Mouse (Mus musculus): ENCODE results near the gene H2-Oa.
A peak's percentile ranks its signal among the peaks of the same experiment; 100 is the strongest.

Gene H2-Oa

GRCm38 (mm10) chr17:34102831-34103230 lies 10.7 kb downstream of the H2-Oa start:
- no peak for DNase-seq

- no peak for DNase-seq
These were observed 12.7 kb downstream of the H2-Oa start for GRCm38 (mm10) chr17:34104804-34105203.

DNA sequence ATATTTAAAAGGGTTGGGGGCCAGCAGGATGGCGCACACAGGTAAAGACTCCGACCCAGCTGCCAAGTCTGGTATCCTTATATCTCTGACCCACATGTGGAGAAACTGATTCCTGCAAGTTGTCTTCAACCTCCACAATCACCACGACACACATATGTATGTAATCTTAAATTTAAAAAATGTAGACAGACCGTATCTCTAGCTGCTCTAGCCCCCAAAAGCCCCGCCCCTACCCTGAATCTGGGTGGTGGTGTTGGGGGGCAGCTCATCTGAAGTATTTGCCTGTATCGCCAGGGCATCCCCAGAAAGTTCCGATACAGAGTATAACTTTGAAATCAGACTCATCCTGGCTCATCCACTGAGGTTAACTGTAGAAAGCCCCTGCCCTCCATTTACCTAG lies 14.4 kb downstream of the H2-Oa start:
- no peak for DNase-seq

GRCm38 (mm10) chr17:34107109-34107867 lies 15.1 kb downstream of the H2-Oa start:
- no peak for DNase-seq

DNA sequence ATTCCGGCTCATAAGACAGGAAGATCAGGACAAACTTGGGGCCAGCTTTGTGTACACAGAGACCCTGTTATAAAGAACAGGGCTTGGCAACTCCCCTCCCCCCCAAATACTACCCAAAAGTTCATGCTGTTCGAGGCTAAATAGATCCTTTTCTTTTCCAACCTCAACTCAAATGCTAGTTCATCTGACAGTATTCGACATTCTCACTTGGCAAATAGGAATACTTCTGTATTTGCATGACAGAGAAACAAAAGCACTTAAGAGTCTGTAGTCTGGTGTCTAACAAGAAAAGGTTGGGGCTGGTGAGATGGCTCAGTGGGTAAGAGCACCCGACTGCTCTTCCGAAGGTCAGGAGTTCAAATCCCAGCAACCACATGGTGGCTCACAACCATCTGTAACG lies 16.3 kb downstream of the H2-Oa start:
- no peak for DNase-seq

GRCm38 (mm10) chr17:34109038-34109805 lies 17.1 kb downstream of the H2-Oa start:
- DNase-seq, result peak; percentile 58 to 60

GRCm38 (mm10) chr17:34109806-34110195 lies 17.7 kb downstream of the H2-Oa start:
- DNase-seq, result no peak

DNA sequence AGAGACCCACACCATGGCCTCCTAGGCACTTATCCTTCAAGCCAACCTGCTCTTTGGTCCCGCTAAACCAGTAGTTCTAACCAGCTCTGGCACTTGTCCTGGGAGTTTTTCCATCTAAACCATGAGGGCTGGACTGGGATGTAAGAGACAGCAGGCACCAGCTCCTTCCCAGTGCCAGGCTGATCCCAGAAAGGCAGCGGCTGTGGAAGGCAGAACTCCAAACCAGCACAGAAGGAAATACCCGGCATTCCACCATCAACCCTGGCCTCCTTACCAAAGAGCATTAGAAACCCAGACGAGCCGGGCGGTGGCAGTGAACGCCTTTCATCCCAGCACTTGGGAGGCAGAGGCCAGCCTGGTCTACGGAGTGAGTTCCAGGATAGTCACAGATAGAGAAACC lies 18.2 kb downstream of the H2-Oa start:
- no peak for DNase-seq

DNA sequence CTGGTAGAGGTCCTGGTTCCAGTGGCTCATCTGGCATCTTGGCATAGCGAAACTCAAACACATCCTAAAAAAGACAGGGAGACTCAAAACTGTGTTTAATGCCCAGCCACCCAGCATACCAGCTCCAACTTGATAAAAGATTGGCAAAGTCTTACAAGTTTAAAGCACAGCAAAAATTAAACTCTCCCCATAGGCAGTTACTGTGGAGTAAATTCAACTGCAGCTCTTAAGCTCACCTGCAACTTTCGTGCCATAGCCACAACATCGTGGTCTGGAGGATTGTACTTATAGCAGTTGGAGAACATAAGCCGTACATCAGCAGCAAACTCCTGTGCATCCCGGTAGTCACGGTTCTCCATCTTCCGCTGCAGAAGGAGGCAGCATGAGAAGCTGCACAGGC lies 22.0 kb downstream of the H2-Oa start:
- DNase-seq, result no peak

DNA sequence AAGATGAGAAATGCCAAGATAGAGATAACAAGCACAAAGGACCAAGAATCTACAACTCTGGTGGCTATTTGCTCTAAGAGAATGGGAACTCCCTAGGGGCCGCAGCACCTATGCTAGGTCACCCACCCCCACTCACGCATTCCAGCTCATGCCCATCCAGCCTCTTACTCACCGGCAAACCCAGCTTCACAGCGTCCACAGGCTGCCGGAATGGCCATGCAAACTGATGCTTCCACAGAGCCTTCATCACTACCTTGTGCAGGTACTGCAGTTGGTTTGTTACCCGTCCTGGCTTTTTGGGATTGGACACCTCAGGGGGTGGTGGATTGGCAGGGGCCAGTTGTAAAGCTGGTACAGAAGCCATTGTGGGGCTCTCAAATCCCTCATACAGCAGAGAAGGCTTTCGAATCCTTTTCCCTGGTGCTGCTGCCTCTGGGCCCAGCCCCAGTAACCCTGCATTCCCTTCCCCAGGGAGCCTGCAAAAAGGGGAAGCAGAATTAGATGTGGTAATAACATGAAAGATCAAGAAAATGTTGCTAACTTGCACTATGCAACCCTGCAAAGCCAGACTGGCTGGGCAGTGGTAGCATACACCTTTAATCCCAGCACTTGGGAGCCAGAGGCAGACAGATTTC lies 24.7 kb downstream of the H2-Oa start:
- DNase-seq, result peak; percentile 23 to 48

GRCm38 (mm10) chr17:34117421-34118112 lies 25.4 kb downstream of the H2-Oa start:
- no peak for DNase-seq

DNA sequence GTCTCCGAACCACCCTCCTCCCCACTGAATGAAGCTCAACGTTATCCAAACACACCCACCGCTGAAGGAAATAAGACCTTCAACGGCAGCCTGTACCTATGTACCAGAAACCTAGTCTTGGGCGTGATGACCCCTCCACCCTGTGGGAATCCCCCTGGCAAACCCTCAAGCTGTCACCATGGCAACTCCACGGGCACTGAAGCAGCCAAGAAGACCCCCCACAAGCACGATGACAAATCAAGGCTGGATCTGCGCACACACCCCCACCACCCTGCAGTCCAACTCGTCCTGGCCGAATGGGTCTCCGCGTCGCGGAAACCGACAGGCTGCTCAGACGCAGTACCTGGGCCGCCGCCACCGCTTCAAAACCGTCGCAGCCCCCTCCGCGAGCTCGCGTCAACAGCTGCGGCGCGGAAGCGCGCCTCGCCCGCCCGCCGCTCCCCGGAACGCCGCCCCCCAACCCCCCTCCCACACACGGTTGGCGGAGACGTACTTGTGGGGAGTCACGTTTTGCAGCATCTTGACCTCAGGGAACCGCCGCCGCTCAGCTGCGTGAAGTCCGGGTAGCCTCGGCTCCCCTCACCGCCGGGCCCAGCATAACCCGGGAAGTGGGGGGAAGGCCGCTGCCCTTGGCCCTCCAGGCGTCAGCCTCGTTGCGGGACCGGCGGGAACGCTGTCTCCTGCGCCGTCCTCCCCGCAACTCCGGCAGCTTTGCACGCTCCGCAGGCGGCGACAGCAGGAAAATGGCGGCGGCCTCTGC lies 26.2 kb downstream of the H2-Oa start:
- DNase-seq, result peak; percentile 76 to 86

DNA sequence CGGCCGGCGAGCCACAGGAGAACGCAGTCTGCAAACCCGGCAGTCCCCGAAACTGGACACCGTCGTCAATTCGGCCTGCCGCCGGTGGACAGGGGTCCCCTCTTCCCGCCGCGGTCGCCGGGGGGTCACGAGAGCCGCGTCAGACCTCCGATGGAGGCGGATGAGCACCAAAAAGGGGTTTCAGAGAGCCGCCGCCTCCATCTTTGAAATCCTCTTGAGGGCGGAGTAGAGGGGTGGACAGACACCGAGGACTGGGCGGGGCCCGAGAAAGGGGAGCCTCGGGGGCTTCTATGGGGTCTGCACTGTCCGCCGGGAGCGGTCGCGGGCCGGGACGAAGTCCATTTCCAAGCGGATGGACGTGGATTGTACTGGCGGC lies 26.7 kb downstream of the H2-Oa start:
- no peak for DNase-seq

DNA sequence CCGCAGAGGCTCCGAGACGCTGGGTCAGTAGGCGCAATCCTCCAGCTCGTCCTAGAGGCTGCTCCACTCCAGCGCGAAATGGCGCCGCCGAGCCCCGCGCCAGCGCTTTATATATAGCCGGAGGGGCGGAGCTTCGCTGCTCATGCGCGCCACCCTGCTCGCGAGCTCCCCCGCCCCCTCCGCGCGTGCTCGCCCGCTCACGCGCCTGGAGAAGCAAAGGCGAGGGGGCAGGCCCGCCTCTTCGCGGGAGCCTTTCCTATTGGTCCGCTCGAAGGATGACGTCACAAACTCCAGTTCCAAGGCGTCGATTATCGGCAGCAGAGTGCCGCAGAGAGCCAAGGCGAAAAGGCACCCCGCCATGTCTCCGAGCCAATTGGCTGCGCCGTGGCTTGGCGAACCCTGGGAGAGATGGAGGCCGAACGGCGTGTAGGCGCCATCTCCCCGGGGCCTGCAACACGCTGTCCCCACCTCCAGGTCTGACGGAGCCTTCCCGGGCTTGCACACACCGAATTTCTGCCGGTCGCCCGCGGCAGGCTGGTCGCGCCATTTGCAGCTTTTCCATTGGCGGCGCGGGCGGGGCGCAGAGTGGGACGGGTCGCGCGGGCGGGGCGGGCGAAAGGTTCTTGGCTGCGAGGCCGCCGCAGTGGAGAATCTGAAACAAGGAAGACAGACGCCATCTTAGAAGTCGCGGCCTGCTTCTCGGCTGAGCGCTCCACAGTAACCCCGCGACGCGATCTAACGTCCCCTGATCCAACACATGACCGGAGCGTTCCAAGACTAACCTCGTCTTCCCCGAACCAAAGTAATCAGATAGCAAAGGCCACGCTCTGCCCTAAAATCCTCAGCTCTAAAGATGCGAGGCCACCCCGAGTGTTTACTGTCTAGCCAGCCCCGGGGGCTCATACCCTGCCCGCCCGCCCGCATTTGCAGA lies 27.4 kb downstream of the H2-Oa start, which contains the start of gene H2-DMa:
Gene H2-DMa (plus strand): TSS at position 293 of the 931 bp plus-strand sequence.
- DNase-seq, result peak; percentile 99 to 100

- DNase-seq, result peak; percentile 94 to 96
These were observed 28.1 kb downstream of the H2-Oa start for GRCm38 (mm10) chr17:34120180-34120723.

DNA sequence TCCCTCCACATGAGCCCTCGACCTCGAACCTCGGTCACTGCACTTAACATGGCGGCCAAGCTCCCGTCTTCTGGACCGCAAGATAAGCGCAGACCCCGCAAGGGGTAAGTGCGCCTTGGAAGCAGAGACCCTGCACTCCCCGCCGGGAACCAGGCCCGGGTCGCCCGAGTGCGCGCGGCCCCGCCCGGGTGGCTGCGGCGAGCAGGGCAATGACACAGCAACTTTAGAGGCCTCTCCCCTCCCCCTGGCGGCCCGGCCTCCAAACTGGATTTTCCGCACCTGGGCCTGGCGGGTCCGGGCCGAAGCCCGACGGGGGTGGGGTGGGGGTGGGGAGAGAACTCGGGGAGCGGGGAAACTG lies 28.7 kb downstream of the H2-Oa start:
- DNase-seq, result peak; percentile 85 to 86

GRCm38 (mm10) chr17:34121172-34121878 lies 29.2 kb downstream of the H2-Oa start:
- peak; percentile 81 to 82 for DNase-seq

- peak; percentile 82 to 89 for DNase-seq
These were observed 29.7 kb downstream of the H2-Oa start for GRCm38 (mm10) chr17:34121879-34122187.

- DNase-seq, result peak; percentile 98 to 99
These were observed 30.2 kb downstream of the H2-Oa start, which contains the start of gene Brd2 for GRCm38 (mm10) chr17:34122188-34122984. Gene Brd2, minus strand, starts transcription at chr17:34122634.
